Mouse (Mus musculus) bone marrow macrophage, adult 2 months (primary cell): Measurements from ENCODE around the gene Nlrc5.

ENCODE experiments used
- CTCF ChIP-seq: IDR thresholded peaks from 2 replicates; pipeline ENCODE4 v1.5.1; 2012; ENCODE audit warnings: low read depth, mild to moderate bottlenecking, low read length, moderate library complexity
- POLR2A ChIP-seq: IDR thresholded peaks from 2 replicates; pipeline ENCODE4 v1.6.1; 2012; ENCODE audit warnings: mild to moderate bottlenecking, low read depth, low read length, borderline replicate concordance

GRCm38 (mm10) chr8:94390910-94391309 is 43.2 kb upstream of the Nlrc5 start:
- TF ChIP-seq POLR2A = no peak
- no peak for TF ChIP-seq CTCF
